Mouse (Mus musculus) thymus, postnatal 0 days (tissue): ENCODE results near the gene Aloxe3. TPM values are rescaled to one million over a fixed set of nuclear protein-coding genes. Genes with fewer than 3 reads are reported as not detected.
"Not testable (repeated sequence)": the region's sequence is repeated elsewhere in the genome, so short reads cannot be mapped to it uniquely, and the experiment has no call there.

Experiments used
- DNase-seq: peaks from one replicate; pipeline ENCODE4 v3.0.0-alpha.2; 2015; ENCODE audit warnings: low spot score
- polyA plus RNA-seq: library from polyadenylated mRNA; unstranded; fragments of >200 nt; fragmentation: Nextera tagmentation; extraction: Ambion mirVana; gene quantifications from 2 replicates; pipeline ENCODE4 v1.2.1, GENCODE M21; 2015

The Aloxe3 gene
- polyA plus RNA-seq: 0.62 and 0.73 TPM in 2 replicates

GRCm38 (mm10) chr11:69125852-69125918 lies at the start of gene Aloxe3:
Aloxe3 (plus strand) TSS chr11:69125896.
- DNase-seq: no peak

DNA sequence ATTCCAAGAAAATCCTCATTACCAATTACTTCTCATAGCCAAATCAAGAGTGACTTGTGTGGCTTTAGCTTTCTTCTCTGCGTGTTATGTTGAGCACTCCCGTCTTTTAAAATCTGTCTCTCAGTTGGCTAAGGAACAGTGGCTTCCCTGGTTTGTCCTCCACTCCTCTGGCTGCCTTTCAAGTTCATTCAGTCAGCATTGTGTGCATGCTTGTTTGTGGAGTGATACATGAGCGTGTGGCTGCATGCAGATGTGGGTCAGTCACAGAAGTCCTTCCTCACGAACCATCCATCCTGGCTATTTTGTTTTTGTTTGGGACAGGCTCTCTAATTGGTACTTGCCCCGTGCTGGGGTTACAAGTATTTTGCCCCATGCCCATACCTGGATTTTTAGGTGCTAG lies 49.1 kb upstream of the Aloxe3 start:
- DNase-seq: no peak

GRCm38 (mm10) chr11:69077316-69077715 lies 48.4 kb upstream of the Aloxe3 start:
- no peak for DNase-seq

- no peak for DNase-seq
Measured at GRCm38 (mm10) chr11:69078041-69078440, 47.7 kb upstream of the Aloxe3 start.

DNA sequence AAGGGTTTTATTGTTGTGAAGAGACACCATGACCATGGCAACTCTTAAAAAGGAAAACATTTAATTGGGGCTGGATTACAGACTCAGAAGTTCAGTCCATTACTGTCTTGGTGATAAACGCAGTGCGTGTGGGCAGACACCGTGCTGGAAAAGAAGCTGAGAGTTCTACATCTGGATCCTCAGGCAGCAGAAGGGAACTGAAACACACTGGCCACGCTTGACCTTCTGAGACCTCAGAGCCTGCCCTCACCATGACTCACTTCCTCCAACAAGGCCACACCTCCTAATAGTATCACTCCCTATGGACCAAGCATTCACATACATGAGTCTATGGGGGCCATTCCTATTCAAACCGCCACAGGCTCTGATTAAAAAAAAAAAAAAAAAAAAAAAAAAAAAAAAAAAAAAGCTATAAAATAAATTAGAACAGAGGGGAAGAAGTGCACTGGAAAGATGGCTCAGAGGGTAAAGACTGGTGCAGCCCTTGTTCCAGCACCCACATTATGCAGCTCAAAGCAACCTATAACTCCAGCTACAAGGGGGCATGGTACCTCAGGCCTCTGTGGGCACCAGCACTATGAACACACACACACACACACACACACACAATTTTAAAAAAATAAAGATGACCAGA lies 46.8 kb upstream of the Aloxe3 start:
- DNase-seq: no peak

DNA sequence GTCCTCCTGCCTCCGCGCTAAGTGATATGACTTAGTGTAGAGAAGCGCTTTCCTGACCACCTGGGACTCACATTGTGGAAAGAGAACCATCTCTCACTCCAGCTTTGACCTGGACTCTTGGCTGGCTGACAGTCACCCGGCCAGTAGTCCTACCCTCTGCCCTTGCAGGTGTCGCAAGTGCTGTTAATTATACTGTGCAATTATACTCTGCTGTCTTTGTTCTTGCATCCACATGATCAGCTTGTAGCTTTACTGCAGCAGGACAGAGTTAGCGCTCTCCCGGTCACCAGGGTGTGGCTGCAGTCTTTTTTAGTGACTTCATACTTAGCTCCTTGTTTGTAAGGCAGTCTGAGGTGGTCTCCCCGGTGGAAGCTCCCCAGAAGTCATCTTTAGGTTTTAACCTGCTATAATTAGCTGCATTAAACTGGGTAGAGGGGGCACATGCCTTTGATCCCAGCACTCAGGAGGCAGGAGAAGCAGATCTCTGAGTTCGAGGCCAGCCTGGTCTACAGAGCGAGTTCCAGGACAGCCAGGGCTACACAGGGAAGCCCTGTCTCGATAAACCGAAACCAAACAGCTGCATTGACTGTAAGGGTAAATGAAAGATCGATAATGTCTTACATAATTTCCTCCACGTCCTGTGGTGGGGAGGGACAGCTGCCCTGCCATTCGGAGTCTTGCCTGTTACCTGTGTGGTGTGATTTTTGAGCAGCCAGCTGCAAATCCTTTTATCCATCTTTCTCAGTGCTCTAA lies 45.4 kb upstream of the Aloxe3 start:
- DNase-seq: no peak

- no peak for DNase-seq
Measured at GRCm38 (mm10) chr11:69080855-69081222, 44.9 kb upstream of the Aloxe3 start.

DNA sequence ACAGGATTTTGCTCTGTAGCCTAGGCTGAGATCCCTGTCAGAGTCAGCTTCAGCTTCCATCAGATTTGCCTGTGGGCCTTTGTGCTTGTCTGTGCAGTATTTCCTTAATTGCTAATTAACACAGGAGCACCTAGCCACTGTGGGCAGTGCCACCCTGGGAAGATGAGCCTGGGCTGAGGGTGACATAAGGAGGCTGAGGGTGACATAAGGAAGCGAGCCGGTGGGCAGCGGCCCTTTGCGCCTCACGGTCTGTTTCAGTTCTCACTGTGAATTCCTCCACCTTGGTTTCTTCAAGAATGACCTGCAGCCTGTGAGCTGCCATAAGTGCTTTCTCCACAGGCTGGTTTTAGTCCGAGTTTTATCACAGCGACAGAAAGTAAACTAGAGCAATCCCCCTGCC lies 44.1 kb upstream of the Aloxe3 start:
- no peak for DNase-seq

GRCm38 (mm10) chr11:69085608-69086007 lies 40.1 kb upstream of the Aloxe3 start:
- DNase-seq: no peak

DNA sequence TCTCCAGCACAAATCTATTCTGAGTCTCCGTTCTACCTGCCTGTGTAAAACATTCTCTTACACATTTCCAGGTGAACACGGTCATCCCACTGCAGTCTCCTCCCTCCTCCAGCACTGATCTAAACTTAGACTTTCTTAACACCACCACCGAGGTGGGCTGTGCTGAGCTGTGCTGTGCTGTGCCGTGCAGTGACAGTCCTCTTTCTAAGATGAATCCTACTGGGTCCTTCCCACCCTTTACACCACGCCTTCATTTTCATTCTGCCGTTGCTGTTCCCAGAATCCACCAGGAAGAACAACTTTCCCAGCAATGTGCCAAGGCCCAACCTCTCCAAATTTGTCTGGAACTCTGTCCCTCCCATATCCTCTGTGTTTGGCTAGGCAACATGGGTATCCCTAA lies 39.3 kb upstream of the Aloxe3 start:
- DNase-seq: no peak

DNA sequence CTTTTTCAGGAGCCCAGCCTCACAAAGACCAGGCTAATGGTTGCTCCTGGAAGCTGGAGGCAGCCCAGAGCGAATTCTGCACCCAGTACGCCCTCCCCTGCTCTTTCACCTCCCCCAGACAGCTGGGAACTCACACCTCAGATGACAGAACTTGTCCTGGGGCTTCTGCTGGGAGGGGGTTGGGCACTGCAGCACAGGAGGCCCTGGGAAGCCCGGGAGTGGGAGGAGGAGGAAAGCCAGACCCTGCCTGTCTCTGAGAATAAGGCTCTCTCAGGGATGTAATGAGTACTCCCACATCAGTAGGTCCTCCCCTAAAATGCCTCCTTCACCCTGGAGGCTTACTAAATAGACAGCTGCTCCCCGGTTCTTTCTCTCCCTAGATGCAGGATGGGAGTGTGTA lies 38.6 kb upstream of the Aloxe3 start:
- DNase-seq: no peak

DNA sequence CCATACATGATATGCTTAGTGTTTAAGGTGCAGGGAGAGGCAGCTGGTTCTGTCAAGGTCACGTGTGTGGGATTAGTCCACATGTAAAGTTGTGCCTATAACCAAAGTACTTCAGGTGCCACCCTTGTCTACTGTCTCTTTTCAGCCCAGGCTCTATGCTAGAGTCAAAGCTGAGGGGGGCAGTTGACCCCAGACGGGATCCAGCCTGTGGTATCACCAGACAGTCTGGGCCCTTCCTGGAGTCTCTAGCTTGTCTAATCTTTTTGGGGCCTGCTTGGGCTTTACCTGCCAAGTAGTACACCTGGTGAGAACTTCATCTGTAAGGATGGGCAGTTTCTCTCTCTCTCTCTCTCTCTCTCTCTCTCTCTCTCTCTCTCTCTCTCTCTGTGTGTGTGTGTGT lies 38.1 kb upstream of the Aloxe3 start:
- no peak for DNase-seq

- DNase-seq: peak; percentile 91
Measured at GRCm38 (mm10) chr11:69088103-69088855, 37.4 kb upstream of the Aloxe3 start, which contains the start of gene Vamp2. Vamp2 (plus strand) TSS chr11:69088490.

- no peak for DNase-seq
Measured at GRCm38 (mm10) chr11:69088856-69089615, 36.7 kb upstream of the Aloxe3 start.

- DNase-seq: no peak
Measured at GRCm38 (mm10) chr11:69089616-69090290, 35.9 kb upstream of the Aloxe3 start.

GRCm38 (mm10) chr11:69090367-69090766 lies 35.3 kb upstream of the Aloxe3 start:
- DNase-seq: no peak

DNA sequence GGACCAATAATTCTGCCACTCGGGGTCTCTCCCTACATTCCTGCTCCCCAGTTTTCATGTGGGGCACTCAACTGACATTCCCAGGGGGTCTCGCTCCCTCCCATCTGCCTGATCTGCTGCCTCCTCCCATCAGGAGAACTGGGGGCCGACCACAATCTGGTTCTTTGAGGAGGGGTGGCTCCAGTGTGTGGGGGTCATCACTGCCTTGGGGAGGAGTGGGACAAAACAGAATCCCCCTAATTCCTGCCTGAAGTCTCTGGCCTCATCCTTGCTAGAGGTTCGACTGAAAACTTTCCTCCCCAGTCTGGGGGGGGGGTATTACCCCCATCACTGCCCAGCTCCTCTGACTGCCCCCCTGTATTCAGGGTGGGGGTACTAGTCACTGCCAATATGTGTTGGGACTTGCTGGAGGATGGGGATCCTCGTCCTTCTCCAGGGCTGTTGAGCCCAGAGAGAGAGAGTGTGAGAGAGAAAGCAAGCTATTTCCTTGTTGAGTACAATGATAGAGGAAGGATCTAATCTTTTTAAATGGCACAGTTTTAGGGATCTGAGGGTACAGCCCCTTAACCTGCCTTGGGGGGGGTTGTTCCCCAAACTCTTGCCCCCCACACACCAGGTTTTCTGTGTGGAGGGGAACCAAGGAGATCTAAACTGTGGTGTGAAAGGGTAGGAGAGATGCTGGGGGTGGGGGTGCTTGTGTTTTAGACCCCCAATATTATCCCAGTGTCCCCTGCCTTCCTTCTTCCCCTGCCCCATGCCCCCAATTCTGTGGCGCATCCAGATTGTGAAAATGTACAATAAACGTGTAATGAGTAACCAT lies 33.9 kb upstream of the Aloxe3 start:
- no peak for DNase-seq

GRCm38 (mm10) chr11:69092386-69092751 lies 33.3 kb upstream of the Aloxe3 start:
- DNase-seq: peak; percentile 82

DNA sequence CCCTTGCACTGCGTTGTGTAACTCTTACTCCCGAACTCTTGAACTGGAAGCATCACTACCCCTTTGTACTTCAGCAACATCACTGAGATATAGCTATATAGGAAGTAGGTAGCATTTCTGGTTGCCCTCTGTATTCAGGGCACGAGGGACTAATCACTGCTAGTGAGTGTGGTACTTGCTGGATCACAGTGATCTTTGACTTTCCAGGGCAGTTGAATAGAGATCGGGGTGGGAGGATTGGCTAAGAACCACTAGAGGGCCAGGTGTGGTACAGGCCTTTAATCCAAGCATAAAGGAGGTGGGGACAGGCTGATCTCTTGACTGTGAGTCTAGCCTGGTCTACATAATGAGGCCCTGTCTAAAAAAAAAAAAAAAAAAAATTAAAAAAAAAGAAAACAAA lies 32.8 kb upstream of the Aloxe3 start:
- no peak for DNase-seq

- not testable (repeated sequence) for DNase-seq
Measured at GRCm38 (mm10) chr11:69093856-69094255, 31.8 kb upstream of the Aloxe3 start.
